Mouse (Mus musculus) subcutaneous adipose tissue, adult 2 months (tissue): ENCODE data around the gene Mrc2. TPM values are rescaled to one million over a fixed set of nuclear protein-coding genes. Genes with fewer than 3 reads are reported as not detected.

Experiments used
- polyA plus RNA-seq: library from polyadenylated mRNA; depleted of rRNA; stranded (reverse); fragments of >200 nt; gene quantifications from 2 replicates; pipeline ENCODE4 v1.2.3, GENCODE M21; 2012; ENCODE audit warnings: low replicate concordance; rRNA removed

Mrc2 gene
- 20.6 and 98.7 TPM in 2 replicates for polyA plus RNA-seq

DNA sequence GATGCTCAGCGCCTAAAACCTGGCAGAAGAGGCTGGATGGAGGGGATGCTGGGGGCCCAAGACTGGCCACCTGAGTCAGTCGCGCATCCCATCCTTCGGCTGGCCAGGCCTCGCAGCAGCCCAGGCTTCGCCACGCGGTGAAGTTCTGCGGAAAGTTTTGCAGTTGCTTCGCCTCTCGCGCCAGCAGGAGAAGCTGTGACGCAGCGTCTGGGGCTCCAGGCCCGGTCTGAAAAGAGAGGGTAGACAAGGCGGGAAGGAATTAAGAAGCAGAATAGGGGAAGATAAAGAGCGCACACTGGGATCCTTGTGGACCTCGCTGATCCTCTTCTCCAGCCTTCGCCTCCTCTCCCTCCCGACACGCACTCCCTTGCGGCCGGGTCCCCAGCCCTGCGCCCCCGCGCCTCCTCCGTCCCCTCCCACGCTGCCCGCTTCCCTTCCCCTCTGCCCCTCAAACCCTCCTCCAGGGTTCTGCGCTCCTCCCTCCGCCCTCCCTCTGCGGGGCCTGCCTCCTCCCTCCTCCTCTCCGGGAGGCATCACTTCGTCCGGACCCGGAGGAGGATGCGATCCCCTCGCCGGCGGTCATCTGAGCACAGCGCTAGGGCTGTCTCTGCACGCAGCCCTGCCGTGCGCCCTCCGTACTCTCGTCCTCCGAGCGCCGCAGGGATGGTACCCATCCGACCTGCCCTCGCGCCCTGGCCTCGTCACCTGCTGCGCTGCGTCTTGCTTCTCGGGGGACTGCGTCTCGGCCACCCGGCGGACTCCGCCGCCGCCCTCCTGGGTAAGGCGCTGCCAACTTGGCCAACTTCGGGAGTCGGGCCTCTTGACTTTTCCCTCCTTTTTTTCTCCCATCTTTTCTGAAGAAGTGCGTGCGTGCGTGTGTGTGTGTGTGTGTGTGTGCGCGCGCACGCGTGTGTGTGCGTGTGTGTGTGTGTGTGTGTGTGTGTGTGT is at the start of gene Mrc2:
Mrc2 (plus strand) TSS at position 520 of the 948 bp plus-strand sequence.

Other genes with a start within 250 kb of the Mrc2 start
- gene Efcab3, start 229.1 kb upstream of the Mrc2 start, polyA plus RNA-seq, result 0.09 TPM in 1 of 2 replicates, not detected in the other
- gene Mettl2, start 166.2 kb upstream of the Mrc2 start, polyA plus RNA-seq, result 15.0 and 21.7 TPM in 2 replicates
- not detected in 2 replicates for gene Gm10842, start 145.8 kb upstream of the Mrc2 start, polyA plus RNA-seq
- gene Tlk2, start 113.8 kb upstream of the Mrc2 start, polyA plus RNA-seq, result 18.4 and 21.7 TPM in 2 replicates
- not detected in 2 replicates for gene March10, start 164.1 kb downstream of the Mrc2 start, polyA plus RNA-seq